Mouse (Mus musculus): ENCODE measurements around the gene Skil. TPM values are rescaled to one million over a fixed set of nuclear protein-coding genes. Genes with fewer than 3 reads are reported as not detected.

The Skil gene
- polyA plus RNA-seq, 1 experiment from 2014 or later = 4.9 TPM

- Histone ChIP-seq H3K9me3 (replicated peaks) (no peaks in the 10 kb centered on the region), H3K9ac (no peak overlapping the region), H3K4me2 (no peak overlapping the region), H3K36me3 (no peaks in the 10 kb centered on the region), H3K4me1 (replicated peaks) (peaks cover 50% of the 10 kb centered on the region), H3K27me3 (no peaks in the 10 kb centered on the region), H3K27ac (no peak overlapping the region), H3K4me3 (replicated peaks) (no peak overlapping the region)
- DNase-seq = no peak
- no peak for ATAC-seq (ENCODE audit: low read depth)
- 83% methylated on average over 13 of the region's 13 CpGs for WGBS (ENCODE audit: insufficient replicate concordance)
Observed at GRCm38 (mm10) chr3:31097102-31097720, 2.4 kb downstream of the Skil start.

GRCm38 (mm10) chr3:31097976-31098375 lies 3.1 kb downstream of the Skil start:
- no peak overlapping the region for H3K4me2 ChIP-seq
- WGBS (ENCODE audit: insufficient replicate concordance) = 81% methylated on average over 11 of the region's 11 CpGs

GRCm38 (mm10) chr3:31098556-31098955 lies 3.7 kb downstream of the Skil start:
- no peak for DNase-seq
- H3K4me2 ChIP-seq = no peak overlapping the region

More at GRCm38 (mm10) chr3:31097976-31098375, 3.1 kb downstream of the Skil start:
- Histone ChIP-seq H3K27me3 (no peaks in the 10 kb centered on the region), H3K4me1 (replicated peaks) (peaks cover 45% of the 10 kb centered on the region), H3K36me3 (no peaks in the 10 kb centered on the region), H3K9me3 (replicated peaks) (no peaks in the 10 kb centered on the region), H3K4me3 (replicated peaks) (no peak overlapping the region), H3K9ac (no peak overlapping the region), H3K27ac (no peak overlapping the region)
- DNase-seq = no peak
- no peak for ATAC-seq (ENCODE audit: low read depth)

GRCm38 (mm10) chr3:31100026-31100425 lies 5.2 kb downstream of the Skil start:
- Histone ChIP-seq H3K36me3 (no peaks in the 10 kb centered on the region), H3K9ac (no peak overlapping the region), H3K4me3 (replicated peaks) (no peak overlapping the region), H3K9me3 (replicated peaks) (no peaks in the 10 kb centered on the region), H3K4me2 (no peak overlapping the region), H3K27me3 (no peaks in the 10 kb centered on the region), H3K27ac (no peak overlapping the region), H3K4me1 (replicated peaks) (peaks cover 47% of the 10 kb centered on the region)
- ATAC-seq (ENCODE audit: low read depth) (no peak), DNase-seq (no peak)
- WGBS (ENCODE audit: insufficient replicate concordance) = 70% methylated on average over 5 of the region's 5 CpGs

More at GRCm38 (mm10) chr3:31098556-31098955, 3.7 kb downstream of the Skil start:
- no peak for ATAC-seq (ENCODE audit: low read depth)
- H3K36me3 ChIP-seq = no peaks in the 10 kb centered on the region
- H3K9ac ChIP-seq = no peak overlapping the region
- WGBS (ENCODE audit: insufficient replicate concordance) = 71% methylated on average over 1 of the region's 1 CpGs
- H3K9me3 ChIP-seq (replicated peaks) = no peaks in the 10 kb centered on the region
- H3K27ac ChIP-seq = no peak overlapping the region
- peaks cover 40% of the 10 kb centered on the region for H3K4me1 ChIP-seq (replicated peaks)
- no peak overlapping the region for H3K4me3 ChIP-seq (replicated peaks)
- H3K27me3 ChIP-seq = no peaks in the 10 kb centered on the region

GRCm38 (mm10) chr3:31100802-31101201 lies 5.9 kb downstream of the Skil start:
- H3K9ac ChIP-seq = no peak overlapping the region
- H3K9me3 ChIP-seq (replicated peaks) = no peaks in the 10 kb centered on the region
- H3K4me2 ChIP-seq = no peak overlapping the region
- no peak overlapping the region for H3K4me3 ChIP-seq (replicated peaks)
- 80% methylated on average over 3 of the region's 3 CpGs for WGBS (ENCODE audit: insufficient replicate concordance)
- peaks cover 39% of the 10 kb centered on the region for H3K4me1 ChIP-seq (replicated peaks)
- ATAC-seq (ENCODE audit: low read depth) = no peak
- DNase-seq = no peak
- H3K27ac ChIP-seq = no peak overlapping the region
- H3K27me3 ChIP-seq = no peaks in the 10 kb centered on the region
- no peaks in the 10 kb centered on the region for H3K36me3 ChIP-seq

- DNase-seq (no peak), ATAC-seq (ENCODE audit: low read depth) (no peak)
- Histone ChIP-seq H3K27me3 (no peaks in the 10 kb centered on the region), H3K9me3 (replicated peaks) (no peaks in the 10 kb centered on the region), H3K9ac (no peak overlapping the region), H3K4me3 (replicated peaks) (no peak overlapping the region), H3K4me1 (replicated peaks) (0 out of 2 replicates have a peak, but pooled peaks cover 10% of the 10 kb centered on the region), H3K27ac (no peak overlapping the region), H3K36me3 (no peaks in the 10 kb centered on the region), H3K4me2 (no peak overlapping the region)
- WGBS (ENCODE audit: insufficient replicate concordance) = 62% methylated on average over 6 of the region's 6 CpGs
Observed at GRCm38 (mm10) chr3:31104936-31105335, 10.1 kb downstream of the Skil start.

- Histone ChIP-seq H3K27ac (no peak overlapping the region), H3K4me3 (replicated peaks) (no peak overlapping the region), H3K4me1 (replicated peaks) (0 out of 2 replicates have a peak, but pooled peaks cover 8% of the 10 kb centered on the region), H3K9ac (no peak overlapping the region), H3K27me3 (no peaks in the 10 kb centered on the region), H3K9me3 (replicated peaks) (no peaks in the 10 kb centered on the region), H3K4me2 (no peak overlapping the region), H3K36me3 (no peaks in the 10 kb centered on the region)
- ATAC-seq (ENCODE audit: low read depth) = no peak
- 78% methylated on average over 6 of the region's 6 CpGs for WGBS (ENCODE audit: insufficient replicate concordance)
- DNase-seq = no peak
Observed at GRCm38 (mm10) chr3:31106597-31106996, 11.7 kb downstream of the Skil start.

- Histone ChIP-seq H3K36me3 (no peaks in the 10 kb centered on the region), H3K9me3 (replicated peaks) (no peaks in the 10 kb centered on the region), H3K4me1 (replicated peaks) (0 out of 2 replicates have a peak, but pooled peaks cover 8% of the 10 kb centered on the region), H3K27me3 (no peaks in the 10 kb centered on the region), H3K4me3 (replicated peaks) (no peak overlapping the region), H3K27ac (no peak overlapping the region), H3K9ac (no peak overlapping the region), H3K4me2 (no peak overlapping the region)
- DNase-seq (no peak), ATAC-seq (ENCODE audit: low read depth) (no peak)
- WGBS (ENCODE audit: insufficient replicate concordance) = 86% methylated on average over 4 of the region's 4 CpGs
Observed at GRCm38 (mm10) chr3:31107674-31108073, 12.8 kb downstream of the Skil start.

GRCm38 (mm10) chr3:31109108-31109507 lies 14.2 kb downstream of the Skil start:
- ATAC-seq (ENCODE audit: low read depth) (no peak), DNase-seq (no peak)
- no peak overlapping the region for H3K4me3 ChIP-seq (replicated peaks)
- no peak overlapping the region for H3K9ac ChIP-seq
- no peak overlapping the region for H3K27ac ChIP-seq
- H3K36me3 ChIP-seq = peaks cover 5% of the 10 kb centered on the region
- 0 out of 2 replicates have a peak, but pooled peaks cover 6% of the 10 kb centered on the region for H3K4me1 ChIP-seq (replicated peaks)
- 63% methylated on average over 3 of the region's 3 CpGs for WGBS (ENCODE audit: insufficient replicate concordance)
- H3K4me2 ChIP-seq = no peak overlapping the region
- H3K9me3 ChIP-seq (replicated peaks) = no peaks in the 10 kb centered on the region
- H3K27me3 ChIP-seq = no peaks in the 10 kb centered on the region

- ATAC-seq (ENCODE audit: low read depth) (no peak), DNase-seq (no peak)
- H3K9ac ChIP-seq = no peak overlapping the region
- H3K27me3 ChIP-seq = no peaks in the 10 kb centered on the region
- WGBS (ENCODE audit: insufficient replicate concordance) = 74% methylated on average over 4 of the region's 4 CpGs
- H3K4me3 ChIP-seq (replicated peaks) = no peak overlapping the region
- H3K27ac ChIP-seq = no peak overlapping the region
- peaks cover 11% of the 10 kb centered on the region for H3K36me3 ChIP-seq
- no peaks in the 10 kb centered on the region for H3K4me1 ChIP-seq (replicated peaks)
- no peaks in the 10 kb centered on the region for H3K9me3 ChIP-seq (replicated peaks)
- H3K4me2 ChIP-seq = no peak overlapping the region
Observed at GRCm38 (mm10) chr3:31123098-31123497, 28.2 kb downstream of the Skil start.

GRCm38 (mm10) chr3:31126303-31126702 lies 31.4 kb downstream of the Skil start:
- DNase-seq (no peak), ATAC-seq (ENCODE audit: low read depth) (no peak)
- Histone ChIP-seq H3K4me3 (replicated peaks) (no peak overlapping the region), H3K9me3 (replicated peaks) (no peaks in the 10 kb centered on the region), H3K27ac (no peak overlapping the region), H3K9ac (no peak overlapping the region), H3K36me3 (0 out of 2 replicates have a peak, but pooled peaks cover under 1% of the 10 kb centered on the region), H3K4me2 (no peak overlapping the region), H3K4me1 (replicated peaks) (no peaks in the 10 kb centered on the region), H3K27me3 (no peaks in the 10 kb centered on the region)
- WGBS (ENCODE audit: insufficient replicate concordance) = 38% methylated on average over 4 of the region's 4 CpGs

- Histone ChIP-seq H3K27me3 (no peaks in the 10 kb centered on the region), H3K9me3 (replicated peaks) (no peaks in the 10 kb centered on the region), H3K4me3 (replicated peaks) (no peak overlapping the region), H3K36me3 (no peaks in the 10 kb centered on the region), H3K27ac (no peak overlapping the region), H3K9ac (no peak overlapping the region), H3K4me1 (replicated peaks) (no peaks in the 10 kb centered on the region), H3K4me2 (no peak overlapping the region)
- WGBS (ENCODE audit: insufficient replicate concordance) = 74% methylated on average over 3 of the region's 3 CpGs
- no peak for ATAC-seq (ENCODE audit: low read depth)
- no peak for DNase-seq
Observed at GRCm38 (mm10) chr3:31126848-31127247, 32.0 kb downstream of the Skil start.

Data from liver, embryonic 13.5 days (tissue).